Mouse (Mus musculus) inflammation-experienced regulatory T-cells, adult 16 weeks (primary cell): Measurements from ENCODE around the gene Zfp300. TPM values are rescaled to one million over a fixed set of nuclear protein-coding genes. Genes with fewer than 3 reads are reported as not detected.

Experiments used
- polyA plus RNA-seq: library from polyadenylated mRNA; unstranded; fragments of 100-300 nt; shearing (Covaris generic); gene quantifications from one replicate; pipeline ENCODE4 v1.2.1, GENCODE M21; 2017

Gene Zfp300
- 3.1 TPM for polyA plus RNA-seq

GRCm38 (mm10) chrX:21088983-21089866 lies at the start of gene Zfp300:
TSS of gene Zfp300 (minus strand) at chrX:21089527.

GRCm38 (mm10) chrX:21115520-21115919 lies 26.2 kb upstream of the Zfp300 start, which contains the start of gene Ssxa1:
TSS of gene Ssxa1 (plus strand) at chrX:21115820.

GRCm38 (mm10) chrX:21068106-21068505 lies 21.2 kb downstream of the Zfp300 start, which contains the start of gene Spaca5:
TSS of gene Spaca5 (plus strand) at chrX:21068406.

GRCm38 (mm10) chrX:21061866-21062543 lies 27.3 kb downstream of the Zfp300 start, which contains the start of gene Zfp182:
TSS of gene Zfp182 (minus strand) at chrX:21062316.

Other genes with a start within 250 kb of the Zfp300 start
- not detected for gene Timp1, start 219.4 kb downstream of the Zfp300 start, polyA plus RNA-seq
- gene Syn1, start 168.5 kb downstream of the Zfp300 start, polyA plus RNA-seq: 0.50 TPM
- 12.3 TPM for gene Cfp, start 158.0 kb downstream of the Zfp300 start, polyA plus RNA-seq
- gene Elk1, start 138.9 kb downstream of the Zfp300 start, polyA plus RNA-seq: 10.8 TPM
- 44.0 TPM for gene Uxt, start 127.5 kb downstream of the Zfp300 start, polyA plus RNA-seq
- 17.3 TPM for gene Zfp182, start 27.2 kb downstream of the Zfp300 start, polyA plus RNA-seq
- not detected for gene Spaca5, start 21.1 kb downstream of the Zfp300 start, polyA plus RNA-seq
- gene Ssxa1, start 26.3 kb upstream of the Zfp300 start, polyA plus RNA-seq: not detected
- gene Gm21876, start 86.1 kb upstream of the Zfp300 start, polyA plus RNA-seq: not detected